8 mouse cellular contexts compared by ENCODE assay signal in genomic region chr19:12500881-12501311, GRCm38 (mm10). TPM values are rescaled to one million over a fixed set of nuclear protein-coding genes. Genes with fewer than 3 reads are reported as not detected.
A peak's percentile ranks its signal among the peaks of the same experiment; 100 is the strongest.
DNase-seq lines count a peak whose midpoint lies in the region; ATAC-seq and TF ChIP-seq lines count a peak whose summit lies in the region.

No protein-coding gene starts in this region.

- TF ChIP-seq POLR2A in cortical plate, adult 2 months (IDR thresholded peaks at IDR 0.05; ENCODE audit: extremely low read depth, insufficient read depth, low read length): no peak

- peak overlapping the region; percentile 98 for H3K4me2 ChIP-seq in heart, embryonic 16.5 days (ENCODE audit: low read depth, low read length)
- H3K4me2 ChIP-seq in stomach, embryonic 14.5 days (replicated peaks; ENCODE audit: low read depth, low read length): peak overlapping the region; percentile 81

- peak; percentile 34 to 56 for DNase-seq in heart, adult 18-20 months
- no peak for DNase-seq in heart, adult 9 months (ENCODE audit: low spot score in 2 of 2)
- peak; percentile 82 for DNase-seq in Muller cell, postnatal 12 days (ENCODE audit: inconsistent ontology term)
- DNase-seq in left cerebral cortex, postnatal 14 days (ENCODE audit: low spot score in 2 of 2): peak; percentile 40 to 53
- peak; percentile 61 for DNase-seq in midbrain, embryonic 10.5 days (ENCODE audit: low spot score)

- ATAC-seq in heart, embryonic 16.5 days (replicated peaks; ENCODE audit: extremely low read depth, insufficient read depth, low FRiP score): peak; percentile 49
- ATAC-seq in stomach, embryonic 14.5 days (ENCODE audit: insufficient number of reproducible peaks, insufficient read depth, low FRiP score, low read depth): peak; percentile 61

- peaks cover 3% of the 10 kb centered on the region; the same call in 1 of the 2 replicates for H3K4me1 ChIP-seq in cortical plate, adult 2 months (ENCODE audit: control insufficient read depth, insufficient read depth, low read length)
- H3K4me1 ChIP-seq in heart, embryonic 16.5 days (ENCODE audit: control insufficient read depth, insufficient read depth, low read length): peaks cover 6% of the 10 kb centered on the region
- H3K4me1 ChIP-seq in midbrain, embryonic 10.5 days: peaks cover 54% of the 10 kb centered on the region
- H3K4me1 ChIP-seq in stomach, embryonic 14.5 days (ENCODE audit: control insufficient read depth, insufficient read depth, low read length): 0 out of 2 replicates have a peak, but pooled peaks cover 4% of the 10 kb centered on the region

- H3K9ac ChIP-seq in heart, embryonic 16.5 days (ENCODE audit: low read length): peak overlapping the region; percentile 85
- H3K9ac ChIP-seq in stomach, embryonic 14.5 days (replicated peaks; ENCODE audit: low read depth, low read length): peak overlapping the region; percentile 85

- peak overlapping the region; percentile 92 for H3K27ac ChIP-seq in cortical plate, adult 2 months (ENCODE audit: insufficient read depth, low read length)
- peak overlapping the region; percentile 74 for H3K27ac ChIP-seq in heart, embryonic 16.5 days (ENCODE audit: low read length)
- H3K27ac ChIP-seq in midbrain, embryonic 10.5 days (replicated peaks): peak overlapping the region; percentile 99
- peak overlapping the region; percentile 92 for H3K27ac ChIP-seq in stomach, embryonic 14.5 days (ENCODE audit: low read length)

- intact Hi-C loops in left cerebral cortex, postnatal 14 days (cut with DNase I): loop anchor here (5.0 kb wide), 3 partner anchors 34 to 489 kb away; no protein-coding TSS in a partner anchor

- TF ChIP-seq CTCF in cortical plate, adult 2 months (IDR thresholded peaks at IDR 0.05; ENCODE audit: extremely low read depth, insufficient read depth, low read length): no peak

- H3K36me3 ChIP-seq in heart, embryonic 16.5 days (ENCODE audit: control insufficient read depth, insufficient read depth): no peaks in the 10 kb centered on the region
- H3K36me3 ChIP-seq in midbrain, embryonic 10.5 days: peaks cover 33% of the 10 kb centered on the region
- no peaks in the 10 kb centered on the region for H3K36me3 ChIP-seq in stomach, embryonic 14.5 days (ENCODE audit: control insufficient read depth, insufficient read depth, low read length)

- H3K9me3 ChIP-seq in heart, embryonic 16.5 days (replicated peaks; ENCODE audit: control insufficient read depth, low read length): no peaks in the 10 kb centered on the region
- no peaks in the 10 kb centered on the region for H3K9me3 ChIP-seq in midbrain, embryonic 10.5 days (replicated peaks)
- no peaks in the 10 kb centered on the region for H3K9me3 ChIP-seq in stomach, embryonic 14.5 days (ENCODE audit: control insufficient read depth, low read depth, low read length)

- 1% methylated on average over 38 of the region's 38 CpGs for WGBS in heart, embryonic 16.5 days
- under 1% methylated on average over 37 of the region's 38 CpGs for WGBS in midbrain, embryonic 10.5 days
- WGBS in stomach, embryonic 14.5 days: under 1% methylated on average over 37 of the region's 38 CpGs

- peak overlapping the region; percentile 75 for H3K4me3 ChIP-seq in cortical plate, adult 2 months (ENCODE audit: insufficient read depth, low read length)
- H3K4me3 ChIP-seq in heart, embryonic 16.5 days (ENCODE audit: low read length): peak overlapping the region; percentile 68
- H3K4me3 ChIP-seq in midbrain, embryonic 10.5 days: peak overlapping the region; percentile 96
- H3K4me3 ChIP-seq in stomach, embryonic 14.5 days (ENCODE audit: low read depth, low read length): peak overlapping the region; percentile 75

- peaks cover 15% of the 10 kb centered on the region for H3K27me3 ChIP-seq in heart, embryonic 16.5 days (ENCODE audit: control insufficient read depth, insufficient read depth, low read length)
- H3K27me3 ChIP-seq in midbrain, embryonic 10.5 days (ENCODE audit: low read depth, poor library complexity, severe bottlenecking): no peaks in the 10 kb centered on the region
- H3K27me3 ChIP-seq in stomach, embryonic 14.5 days (ENCODE audit: control insufficient read depth, insufficient read depth, low read length): no peaks in the 10 kb centered on the region

RNA-seq across cellular contexts. Expression of gene Dtx4, which starts 0.4 kb away (rescaled TPM):
- 1 to 10 TPM; 4.8 to 6.1 TPM for total RNA-seq in heart, adult 18-20 months (2021)
- 20.8 and 23.2 TPM in 2 replicates for polyA plus RNA-seq in cortical plate, adult 2 months (2012; rRNA removed)
- 2.6 and 3.2 TPM in 2 replicates for polyA plus RNA-seq in heart, embryonic 16.5 days (2015; fragmentation: Nextera tagmentation; extraction: Ambion mirVana)
- total RNA-seq in left cerebral cortex, postnatal 14 days (2021): 10 to 100 TPM; 46.5 to 52.1 TPM
- polyA plus RNA-seq in midbrain, embryonic 10.5 days (2016; fragmentation: Nextera tagmentation; extraction: Ambion mirVana): 54.9 and 59.2 TPM in 2 replicates
- polyA plus RNA-seq in stomach, embryonic 14.5 days (2014; fragmentation: Nextera tagmentation; extraction: Ambion mirVana): 18.9 and 20.2 TPM in 2 replicates

RNA-seq across cellular contexts. Expression of gene Mpeg1, which starts 40.3 kb away (rescaled TPM):
- total RNA-seq in heart, adult 18-20 months (2021): 1 to 10 TPM; 7.6 to 9.6 TPM
- polyA plus RNA-seq in cortical plate, adult 2 months (2012; rRNA removed): 11.9 and 13.0 TPM in 2 replicates
- 0.37 and 0.41 TPM in 2 replicates for polyA plus RNA-seq in heart, embryonic 16.5 days (2015; fragmentation: Nextera tagmentation; extraction: Ambion mirVana)
- 1 to 10 TPM; 5.0 to 6.2 TPM for total RNA-seq in left cerebral cortex, postnatal 14 days (2021)
- 0.19 and 0.40 TPM in 2 replicates for polyA plus RNA-seq in midbrain, embryonic 10.5 days (2016; fragmentation: Nextera tagmentation; extraction: Ambion mirVana)
- 1.3 and 1.4 TPM in 2 replicates for polyA plus RNA-seq in stomach, embryonic 14.5 days (2014; fragmentation: Nextera tagmentation; extraction: Ambion mirVana)

RNA-seq across cellular contexts. Expression of gene Fam111a, which starts 44.6 kb away (rescaled TPM):
- 1 to 10 TPM; 4.9 to 5.6 TPM for total RNA-seq in heart, adult 18-20 months (2021)
- polyA plus RNA-seq in cortical plate, adult 2 months (2012; rRNA removed): 1.2 and 1.4 TPM in 2 replicates
- polyA plus RNA-seq in heart, embryonic 16.5 days (2015; fragmentation: Nextera tagmentation; extraction: Ambion mirVana): 15.2 and 20.5 TPM in 2 replicates
- 1 to 10 TPM; 1.9 to 2.7 TPM for total RNA-seq in left cerebral cortex, postnatal 14 days (2021)
- polyA plus RNA-seq in midbrain, embryonic 10.5 days (2016; fragmentation: Nextera tagmentation; extraction: Ambion mirVana): 20.9 and 21.0 TPM in 2 replicates
- 22.7 and 23.5 TPM in 2 replicates for polyA plus RNA-seq in stomach, embryonic 14.5 days (2014; fragmentation: Nextera tagmentation; extraction: Ambion mirVana)

Comparison
In these comparisons a context has a peak if more than half of its experiments do, and no peak if none do; other contexts are left out.
1. DNase-seq: peak in heart, adult 18-20 months (2 of 2), Muller cell, postnatal 12 days (single experiment), left cerebral cortex, postnatal 14 days (2 of 2) and midbrain, embryonic 10.5 days (single experiment); none in heart, adult 9 months (0 of 2).
2. Peak in every context shown above with its lines, with median percentiles within 50 percentile points of each other: H3K27ac ChIP-seq and H3K4me3 ChIP-seq.